Comparison of ENCODE assay signal across 8 mouse cellular contexts in genomic region chrX:7187455-7188310, GRCm38 (mm10).
A peak's percentile ranks its signal among the peaks of the same experiment; 100 is the strongest.
DNase-seq lines count a peak whose midpoint lies in the region; ATAC-seq and TF ChIP-seq lines count a peak whose summit lies in the region.

No protein-coding gene starts in this region.

- no peaks in the 10 kb centered on the region for H3K79me2 ChIP-seq in MEL (ENCODE audit: control insufficient read depth, insufficient read depth, low read length, poor library complexity)

- no peaks in the 10 kb centered on the region for H3K9me3 ChIP-seq in heart, embryonic 13.5 days
- H3K9me3 ChIP-seq in MEL (replicated peaks; ENCODE audit: insufficient read depth, low read length) = no peaks in the 10 kb centered on the region
- no peaks in the 10 kb centered on the region for H3K9me3 ChIP-seq in embryonic facial prominence, embryonic 13.5 days
- H3K9me3 ChIP-seq in midbrain, embryonic 12.5 days = no peaks in the 10 kb centered on the region

- no peak for TF ChIP-seq RAD21 in MEL (IDR thresholded peaks at IDR 0.05; ENCODE audit: low read depth, low read length)

- peak overlapping the region; percentile 89 for H3K27ac ChIP-seq in heart, embryonic 13.5 days (replicated peaks)
- no peak overlapping the region for H3K27ac ChIP-seq in MEL (ENCODE audit: control insufficient read depth, low read depth, low read length)
- peak overlapping the region; percentile 44 for H3K27ac ChIP-seq in embryonic facial prominence, embryonic 13.5 days
- H3K27ac ChIP-seq in midbrain, embryonic 12.5 days (replicated peaks) = peak overlapping the region; percentile 87

- peak; percentile 58 to 66 for TF ChIP-seq EP300 in MEL (IDR thresholded peaks at IDR 0.05; ENCODE audit: low read depth in 1 of 2, low read length in 2 of 2)

- peak overlapping the region; percentile 73 for H3K9ac ChIP-seq in heart, embryonic 13.5 days
- H3K9ac ChIP-seq in MEL (ENCODE audit: control insufficient read depth, low read depth, low read length, poor library complexity, severe bottlenecking) = no peak overlapping the region
- peak overlapping the region; percentile 60 for H3K9ac ChIP-seq in embryonic facial prominence, embryonic 13.5 days
- H3K9ac ChIP-seq in midbrain, embryonic 12.5 days (replicated peaks) = peak overlapping the region; percentile 56

- no peaks in the 10 kb centered on the region for H3K27me3 ChIP-seq in heart, embryonic 13.5 days (replicated peaks)
- no peaks in the 10 kb centered on the region for H3K27me3 ChIP-seq in MEL (ENCODE audit: control insufficient read depth in 1 of 2, insufficient read depth in 2 of 2, low read length in 2 of 2)
- no peaks in the 10 kb centered on the region for H3K27me3 ChIP-seq in embryonic facial prominence, embryonic 13.5 days
- H3K27me3 ChIP-seq in midbrain, embryonic 12.5 days = no peaks in the 10 kb centered on the region

- TF ChIP-seq CTCF in MEL (IDR thresholded peaks at IDR 0.05 in 2 of 3, conservative IDR thresholded peaks at IDR 0.05 in 1 of 3; ENCODE audit: control insufficient read depth in 1 of 3, insufficient read depth in 1 of 3, low read depth in 2 of 3, low read length in 3 of 3, poor library complexity in 1 of 3, severe bottlenecking in 1 of 3) = no peak

- 23% methylated on average over 10 of the region's 10 CpGs for WGBS in heart, embryonic 13.5 days
- WGBS in embryonic facial prominence, embryonic 13.5 days = 36% methylated on average over 10 of the region's 10 CpGs
- 32% methylated on average over 10 of the region's 10 CpGs for WGBS in midbrain, embryonic 12.5 days

- intact Hi-C loops in heart, postnatal 14 days (cut with DNase I) = no loop called here

- ATAC-seq in heart, embryonic 13.5 days (ENCODE audit: extremely low read depth, insufficient number of reproducible peaks, low FRiP score, low TSS enrichment) = no peak
- ATAC-seq in embryonic facial prominence, embryonic 13.5 days (ENCODE audit: insufficient number of reproducible peaks, insufficient read depth, low FRiP score, low TSS enrichment, low read depth) = no peak
- no peak for ATAC-seq in midbrain, embryonic 12.5 days (ENCODE audit: low FRiP score, low read depth)

- peaks cover 16% of the 10 kb centered on the region for H3K36me3 ChIP-seq in heart, embryonic 13.5 days
- H3K36me3 ChIP-seq in MEL (ENCODE audit: control insufficient read depth in 1 of 2, insufficient read depth in 2 of 2, low read length in 2 of 2) = peaks cover 0 to 21% of the 10 kb centered on the region in 2 experiments; a peak in 2 of 4 replicates
- no peaks in the 10 kb centered on the region for H3K36me3 ChIP-seq in embryonic facial prominence, embryonic 13.5 days
- H3K36me3 ChIP-seq in midbrain, embryonic 12.5 days = 0 out of 2 replicates have a peak, but pooled peaks cover 6% of the 10 kb centered on the region

- peaks cover 6% of the 10 kb centered on the region; the same call in 1 of the 2 replicates for H3K4me1 ChIP-seq in heart, embryonic 13.5 days
- peaks cover 2 to 22% of the 10 kb centered on the region in 2 experiments; a peak in 2 of 4 replicates for H3K4me1 ChIP-seq in MEL (ENCODE audit: control insufficient read depth in 1 of 2, insufficient read depth in 2 of 2, low read length in 2 of 2)
- no peaks in the 10 kb centered on the region for H3K4me1 ChIP-seq in embryonic facial prominence, embryonic 13.5 days
- H3K4me1 ChIP-seq in midbrain, embryonic 12.5 days = no peaks in the 10 kb centered on the region

- no peak for TF ChIP-seq POLR2A in MEL (IDR thresholded peaks at IDR 0.05; ENCODE audit: control insufficient read depth in 1 of 2, insufficient read depth in 1 of 2, low read depth in 1 of 2, low read length in 2 of 2, poor library complexity in 1 of 2)

- peak overlapping the region; percentile 67 for H3K4me2 ChIP-seq in heart, embryonic 13.5 days
- peak overlapping the region; percentile 56 for H3K4me2 ChIP-seq in embryonic facial prominence, embryonic 13.5 days
- H3K4me2 ChIP-seq in midbrain, embryonic 12.5 days (replicated peaks) = peak overlapping the region; percentile 50

- no peak for DNase-seq in heart, postnatal 14 days
- DNase-seq in MEL (ENCODE audit: low read depth, low spot score) = peak; percentile 79
- DNase-seq in kidney, adult 18-20 months = peak; percentile 23
- DNase-seq in thymus, postnatal 0 days (ENCODE audit: low spot score) = no peak
- no peak for DNase-seq in gastrocnemius, adult 8-10 months (ENCODE audit: low spot score in 2 of 2)

- H3K4me3 ChIP-seq in heart, embryonic 13.5 days = peak overlapping the region; percentile 54
- no peak overlapping the region for H3K4me3 ChIP-seq in MEL (ENCODE audit: control insufficient read depth in 1 of 2, insufficient read depth in 1 of 2, low read depth in 2 of 2, low read length in 2 of 2)
- H3K4me3 ChIP-seq in embryonic facial prominence, embryonic 13.5 days = peak overlapping the region; percentile 40
- peak overlapping the region; percentile 45 for H3K4me3 ChIP-seq in midbrain, embryonic 12.5 days

TF ChIP-seq in MEL, 35 proteins besides CTCF, POLR2A, EP300 and RAD21:
- no peak for TF ChIP-seq MYB (IDR thresholded peaks at IDR 0.05; ENCODE audit: low read depth, low read length)
- no peak for TF ChIP-seq HCFC1 (IDR thresholded peaks at IDR 0.05; ENCODE audit: low read depth, low read length)
- no peak for TF ChIP-seq MEF2A (IDR thresholded peaks at IDR 0.05; ENCODE audit: extremely low read depth, insufficient replicate concordance, low read depth, low read length, poor library complexity, severe bottlenecking)
- TF ChIP-seq USF1 (IDR thresholded peaks at IDR 0.05; ENCODE audit: low read depth, low read length) = no peak
- TF ChIP-seq E2F4 (IDR thresholded peaks at IDR 0.05; ENCODE audit: borderline replicate concordance, low read depth, low read length) = 0 out of 2 replicates have a peak, but pooled peaks have one; percentile 41
- TF ChIP-seq TAL1 (IDR thresholded peaks at IDR 0.05; ENCODE audit: low read length) = peak; percentile 45
- no peak for TF ChIP-seq MAZ (IDR thresholded peaks at IDR 0.05; ENCODE audit: low read depth, low read length)
- TF ChIP-seq SIN3A (IDR thresholded peaks at IDR 0.05; ENCODE audit: low read length) = no peak
- peak; percentile 24; the same call in 1 of the 2 replicates for TF ChIP-seq MYC (IDR thresholded peaks at IDR 0.05; ENCODE audit: low read depth, low read length)
- no peak for TF ChIP-seq NRF1 (IDR thresholded peaks at IDR 0.05; ENCODE audit: insufficient read depth, low read depth, low read length, poor library complexity, severe bottlenecking)
- no peak for TF ChIP-seq MAX (IDR thresholded peaks at IDR 0.05; ENCODE audit: low read length)
- TF ChIP-seq GATA1 (IDR thresholded peaks at IDR 0.05; ENCODE audit: low read depth, low read length) = peak; percentile 74
- TF ChIP-seq RCOR1 (IDR thresholded peaks at IDR 0.05; ENCODE audit: low read depth, low read length) = peak; percentile 95
- peak; percentile 16; the same call in 1 of the 2 replicates for TF ChIP-seq MAFK (IDR thresholded peaks at IDR 0.05; ENCODE audit: borderline replicate concordance, low read depth, low read length)
- no peak for TF ChIP-seq UBTF (IDR thresholded peaks at IDR 0.05; ENCODE audit: borderline replicate concordance, insufficient read depth, low read depth, low read length)
- TF ChIP-seq MXI1 (IDR thresholded peaks at IDR 0.05; ENCODE audit: low read depth, low read length) = no peak
- TF ChIP-seq SMC3 (IDR thresholded peaks at IDR 0.05; ENCODE audit: low read depth, low read length) = no peak
- TF ChIP-seq GABPA (IDR thresholded peaks at IDR 0.05; ENCODE audit: low read depth, low read length) = no peak
- TF ChIP-seq ZC3H11A (IDR thresholded peaks at IDR 0.05; ENCODE audit: low read depth, low read length) = no peak
- no peak for TF ChIP-seq BHLHE40 (IDR thresholded peaks at IDR 0.05; ENCODE audit: borderline replicate concordance, low read depth, low read length)
- TF ChIP-seq CHD2 (IDR thresholded peaks at IDR 0.05; ENCODE audit: low read length) = no peak

Comparison
In these comparisons a context has a peak if more than half of its experiments do, and no peak if none do; other contexts are left out.
1. H3K4me3 ChIP-seq: peak in heart, embryonic 13.5 days (single experiment), embryonic facial prominence, embryonic 13.5 days (single experiment) and midbrain, embryonic 12.5 days (single experiment); none in MEL (0 of 2).
2. DNase-seq: peak in MEL (single experiment) and kidney, adult 18-20 months (single experiment); none in heart, postnatal 14 days (0 of 2), thymus, postnatal 0 days (single experiment) and gastrocnemius, adult 8-10 months (0 of 2).
3. Peak in every context shown above with its lines, with median percentiles within 50 percentile points of each other: H3K4me2 ChIP-seq.